Mouse (Mus musculus) embryonic fibroblast, embryonic 13.5 days (primary cell): Measurements from ENCODE around the gene Ankrd24.

Source experiments
- CTCF ChIP-seq: IDR thresholded peaks from 2 replicates; pipeline ENCODE4 v1.5.1; 2011; ENCODE audit warnings: mild to moderate bottlenecking, control low read depth, low read length, moderate library complexity, borderline replicate concordance; ENCODE audit not compliant: insufficient read depth
- POLR2A ChIP-seq: IDR thresholded peaks from 2 replicates; pipeline ENCODE4 v1.6.1; 2011; ENCODE audit warnings: low read depth, mild to moderate bottlenecking, control low read depth, low read length, moderate library complexity

DNA sequence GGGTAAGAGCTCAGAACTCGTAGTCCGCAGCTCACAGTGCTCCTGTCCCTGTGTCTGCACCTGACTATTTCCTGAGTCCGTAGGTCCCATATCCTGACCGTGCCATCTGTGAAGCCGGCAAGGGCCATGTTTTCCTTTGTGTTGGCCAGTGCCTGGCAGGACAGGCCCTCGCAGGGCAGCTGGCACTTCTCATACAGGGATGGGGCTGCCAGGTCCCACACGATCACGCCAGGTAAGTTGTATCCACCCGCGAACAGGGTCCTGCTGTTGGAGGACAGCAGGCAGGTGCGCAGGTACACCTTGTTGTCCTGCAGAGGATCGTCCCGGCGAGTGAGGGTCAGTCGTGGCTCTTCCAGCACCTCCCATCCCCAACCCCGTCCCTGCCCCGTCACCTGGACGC is 34.4 kb upstream of the Ankrd24 start:
- TF ChIP-seq CTCF (no peak), POLR2A (no peak)
